Mouse (Mus musculus): ENCODE data around the gene Efemp2.

DNA sequence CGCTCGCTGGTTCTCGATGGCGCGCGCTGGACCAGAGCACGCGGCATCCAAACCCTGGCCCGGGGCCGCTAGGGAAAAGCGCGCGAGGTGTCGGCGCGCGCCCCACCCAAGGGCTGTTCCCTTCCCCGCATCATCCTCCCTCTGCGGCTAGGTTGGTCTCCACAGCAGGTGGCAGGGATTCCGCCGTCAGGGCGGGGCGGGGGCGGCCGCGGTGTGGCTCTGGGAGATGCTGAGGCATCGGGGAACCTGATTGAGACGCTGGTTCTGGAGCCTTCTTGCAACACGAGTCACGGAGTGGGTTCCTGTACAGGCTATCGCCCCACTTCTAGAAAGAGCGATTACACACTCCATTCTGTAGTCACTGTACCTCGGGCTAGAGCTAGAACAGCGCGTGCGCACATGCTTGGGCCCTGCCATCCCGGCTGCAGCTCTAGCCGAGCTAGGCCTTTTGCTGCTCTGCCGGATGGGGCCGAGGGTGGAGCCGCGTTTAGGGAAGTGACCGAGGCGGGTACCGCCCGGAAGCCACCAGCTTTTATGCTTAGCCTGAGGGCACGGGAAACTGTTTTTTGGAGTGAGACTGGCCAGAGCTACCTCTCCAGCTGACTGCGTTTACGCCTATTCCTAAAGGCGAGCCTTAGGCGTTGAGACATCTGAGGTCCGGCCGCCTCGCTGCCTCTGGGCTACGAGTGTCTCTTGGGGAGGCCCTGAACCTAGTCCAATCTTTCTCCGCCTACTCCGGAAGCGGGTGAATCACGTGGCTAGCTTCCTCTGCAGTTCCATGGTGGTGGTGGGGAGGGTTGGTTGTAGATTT, 17.3 kb downstream of the Efemp2 start:
- peak; percentile 79; the same call in 1 of the 2 replicates for TF ChIP-seq POLR2A (IDR thresholded peaks at IDR 0.05; ENCODE audit: borderline replicate concordance, control insufficient read depth, low read depth, low read length)
- no peak for TF ChIP-seq CTCF (IDR thresholded peaks at IDR 0.05; ENCODE audit: control insufficient read depth, insufficient read depth, low read length)
